Mouse (Mus musculus) kidney, postnatal 0 days (tissue): ENCODE results near the gene Mkln1. TPM values are rescaled to one million over a fixed set of nuclear protein-coding genes. Genes with fewer than 3 reads are reported as not detected.

Experiments used
- ATAC-seq: fragments of 200-750 bp; cut with Nextera tagmentation; replicated peaks from 2 replicates; pipeline ENCODE4 v1.8.0; 2017; ENCODE audit warnings: low read depth, moderate number of reproducible peaks, moderate TSS enrichment, moderate library complexity; ENCODE audit not compliant: low FRiP score
- DNase-seq: peaks from one replicate; pipeline ENCODE4 v3.0.0-alpha.2; 2016; ENCODE audit warnings: low spot score
- H3K27ac ChIP-seq: fragments of 300-500 bp; sonication (generic); 2 replicates; pipeline ENCODE4 v1.5.1; 2014; ENCODE audit warnings: mild to moderate bottlenecking
- H3K27me3 ChIP-seq: fragments of 300-500 bp; sonication (generic); 2 replicates; pipeline ENCODE4 v1.6.1; 2014; ENCODE audit warnings: low read length, mixed read lengths; ENCODE audit not compliant: insufficient read depth
- H3K36me3 ChIP-seq: fragments of 300-500 bp; sonication (generic); 2 replicates; pipeline ENCODE4 v1.6.1; 2014; ENCODE audit warnings: low read length, mixed read lengths; ENCODE audit not compliant: insufficient read depth
- H3K4me1 ChIP-seq: fragments of 300-500 bp; sonication (generic); replicated peaks from 2 replicates; pipeline ENCODE4 v1.6.1; 2014; ENCODE audit warnings: antibody characterized with exemption, low read length, mixed read lengths; ENCODE audit not compliant: insufficient read depth
- H3K4me2 ChIP-seq: fragments of 300-500 bp; sonication (generic); 2 replicates; pipeline ENCODE4 v1.6.1; 2014; ENCODE audit warnings: mild to moderate bottlenecking, low read length, moderate library complexity, mixed read lengths
- H3K4me3 ChIP-seq: fragments of 300-500 bp; sonication (generic); replicated peaks from 2 replicates; pipeline ENCODE4 v1.5.1; 2014; ENCODE audit warnings: low read depth, low read length
- H3K9ac ChIP-seq: fragments of 300-500 bp; sonication (generic); 2 replicates; pipeline ENCODE4 v1.6.1; 2014; ENCODE audit warnings: low read depth, low read length
- H3K9me3 ChIP-seq: fragments of 300-500 bp; sonication (generic); replicated peaks from 2 replicates; pipeline ENCODE4 v1.6.1; 2016; ENCODE audit warnings: low read length, inconsistent platforms, mixed read lengths
- CTCF ChIP-seq: IDR thresholded peaks from 2 replicates; pipeline ENCODE4 v1.5.1; 2016; ENCODE audit warnings: antibody characterized with exemption, low read depth, mild to moderate bottlenecking, moderate library complexity
- WGBS: fragments of 180-500 bp; shearing (Covaris S2); extraction: QIAGEN DNeasy Blood & Tissue Kit; methylation state at CpG from one replicate; pipeline ENCODE4 v1.1.7; 2014; 5-methylcytosine and 5-hydroxymethylcytosine counted together
- polyA plus RNA-seq: library from polyadenylated mRNA; unstranded; fragments of >200 nt; fragmentation: Nextera tagmentation; extraction: Ambion mirVana; gene quantifications from 2 replicates; pipeline ENCODE4 v1.2.1, GENCODE M21; 2015

Mkln1 gene
- polyA plus RNA-seq, 1 experiment from 2014 or later: 159 TPM

- Histone ChIP-seq H3K27ac (no peak overlapping the region), H3K27me3 (no peaks in the 10 kb centered on the region), H3K9ac (no peak overlapping the region), H3K4me2 (no peak overlapping the region), H3K36me3 (no peaks in the 10 kb centered on the region), H3K4me1 (no peaks in the 10 kb centered on the region), H3K4me3 (no peak overlapping the region), H3K9me3 (no peaks in the 10 kb centered on the region)
- peak; percentile 12; the same call in 1 of the 2 replicates for TF ChIP-seq CTCF
- DNase-seq: no peak
- 23% methylated on average over 1 of the region's 1 CpGs for WGBS
- ATAC-seq: no peak
Observed at GRCm38 (mm10) chr6:31368559-31368958, 30.0 kb upstream of the Mkln1 start.

- H3K27ac ChIP-seq: no peak overlapping the region; the same call in 1 of the 2 replicates
- H3K4me3 ChIP-seq: no peak overlapping the region
- no peak overlapping the region for H3K4me2 ChIP-seq
- H3K9me3 ChIP-seq: no peaks in the 10 kb centered on the region
- H3K27me3 ChIP-seq: no peaks in the 10 kb centered on the region
- H3K9ac ChIP-seq: no peak overlapping the region
- no peaks in the 10 kb centered on the region for H3K36me3 ChIP-seq
- H3K4me1 ChIP-seq: no peaks in the 10 kb centered on the region
- DNase-seq: peak; percentile 20
- no peak for ATAC-seq
- TF ChIP-seq CTCF: peak; percentile 53
- 55% methylated on average over 3 of the region's 3 CpGs for WGBS
Observed at GRCm38 (mm10) chr6:31369875-31370274, 28.7 kb upstream of the Mkln1 start.

GRCm38 (mm10) chr6:31370550-31371061 is 27.9 kb upstream of the Mkln1 start:
- Histone ChIP-seq H3K9ac (no peak overlapping the region), H3K9me3 (no peaks in the 10 kb centered on the region), H3K4me3 (no peak overlapping the region), H3K27ac (peak overlapping the region; percentile 80), H3K36me3 (no peaks in the 10 kb centered on the region), H3K27me3 (no peaks in the 10 kb centered on the region), H3K4me2 (no peak overlapping the region), H3K4me1 (no peaks in the 10 kb centered on the region)
- ATAC-seq (no peak), DNase-seq (peak; percentile 62)
- TF ChIP-seq CTCF: no peak
- WGBS: 30% methylated on average over 14 of the region's 14 CpGs

- Histone ChIP-seq H3K4me1 (no peaks in the 10 kb centered on the region), H3K9me3 (no peaks in the 10 kb centered on the region), H3K36me3 (no peaks in the 10 kb centered on the region), H3K27me3 (no peaks in the 10 kb centered on the region), H3K4me2 (no peak overlapping the region), H3K9ac (no peak overlapping the region), H3K27ac (peak overlapping the region; percentile 80), H3K4me3 (no peak overlapping the region)
- no peak for ATAC-seq
- TF ChIP-seq CTCF: no peak
- 75% methylated on average over 3 of the region's 3 CpGs for WGBS
- peak; percentile 36 for DNase-seq
Observed at GRCm38 (mm10) chr6:31371140-31371539, 27.4 kb upstream of the Mkln1 start.

DNA sequence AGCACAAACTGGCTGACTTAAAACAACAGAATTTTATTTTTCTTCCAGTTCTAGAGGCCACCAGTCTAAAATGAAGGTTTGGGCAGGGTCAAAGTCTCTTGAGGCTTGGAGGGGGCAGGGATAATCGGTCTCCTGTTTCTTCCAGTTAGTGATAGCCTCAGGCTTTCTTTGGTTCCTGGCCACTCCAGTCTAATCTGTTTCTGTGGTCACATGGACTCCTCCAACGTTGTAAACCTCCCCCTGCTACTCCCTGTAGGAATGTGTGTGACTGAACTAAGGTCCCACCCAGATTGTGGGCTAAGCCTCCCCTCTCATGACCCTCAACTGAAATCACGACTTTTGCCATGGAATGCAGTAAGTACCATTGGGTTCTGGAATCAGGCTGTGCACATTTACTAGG is 25.9 kb upstream of the Mkln1 start:
- no peak overlapping the region for H3K4me2 ChIP-seq
- H3K4me3 ChIP-seq: no peak overlapping the region
- DNase-seq (peak; percentile 14), ATAC-seq (0 out of 2 replicates have a peak, but pooled peaks have one; percentile 65)
- no peaks in the 10 kb centered on the region for H3K9me3 ChIP-seq
- TF ChIP-seq CTCF: no peak
- H3K27me3 ChIP-seq: no peaks in the 10 kb centered on the region
- WGBS: 17% methylated on average over 3 of the region's 3 CpGs
- no peaks in the 10 kb centered on the region for H3K36me3 ChIP-seq
- no peak overlapping the region for H3K9ac ChIP-seq
- H3K4me1 ChIP-seq: no peaks in the 10 kb centered on the region
- H3K27ac ChIP-seq: 0 out of 2 replicates have a peak overlapping the region, but pooled peaks have one; percentile 31

- H3K4me1 ChIP-seq: no peaks in the 10 kb centered on the region
- ATAC-seq (no peak), DNase-seq (no peak)
- no peak overlapping the region for H3K27ac ChIP-seq
- no peaks in the 10 kb centered on the region for H3K36me3 ChIP-seq
- no peak overlapping the region for H3K9ac ChIP-seq
- 84% methylated on average over 6 of the region's 6 CpGs for WGBS
- TF ChIP-seq CTCF: no peak
- H3K4me3 ChIP-seq: no peak overlapping the region
- H3K4me2 ChIP-seq: no peak overlapping the region
- H3K27me3 ChIP-seq: no peaks in the 10 kb centered on the region
- no peaks in the 10 kb centered on the region for H3K9me3 ChIP-seq
Observed at GRCm38 (mm10) chr6:31373084-31373673, 25.4 kb upstream of the Mkln1 start.
